Mouse (Mus musculus) spleen, adult 12 weeks (tissue): ENCODE data around the gene Olfr816.
"Not testable (repeated sequence)": the region's sequence is repeated elsewhere in the genome, so short reads cannot be mapped to it uniquely, and the experiment has no call there.

ENCODE experiments used
- DNase-seq: peaks from one replicate; pipeline ENCODE4 v3.0.0; 2022; ENCODE audit warnings: low spot score

Gene Olfr816

GRCm38 (mm10) chr10:129915497-129915896, at the start of gene Olfr816:
Olfr816 (minus strand) TSS chr10:129915597.
- DNase-seq = no peak

DNA sequence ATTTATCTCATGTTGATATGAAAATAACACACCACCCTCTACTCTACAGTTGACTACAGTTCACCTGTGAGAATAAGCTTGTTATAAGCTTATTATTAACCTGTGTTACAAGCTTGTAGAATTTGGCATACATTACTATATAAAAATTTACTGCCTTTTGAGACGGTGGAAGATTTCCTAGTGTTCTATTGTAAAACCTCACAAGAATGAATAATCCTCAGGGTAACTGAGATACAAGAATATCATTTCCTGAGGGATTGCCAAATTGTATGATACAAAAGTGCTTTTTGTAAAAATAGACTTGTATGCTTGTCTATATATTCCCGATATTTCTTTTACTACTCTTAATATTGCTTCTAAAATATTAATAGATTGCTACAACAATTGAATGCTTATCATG, 33.6 kb upstream of the Olfr816 start, which contains the start of gene Olfr818:
Olfr818 (minus strand) TSS at position 101 of the 400 bp plus-strand sequence.
- no peak for DNase-seq

DNA sequence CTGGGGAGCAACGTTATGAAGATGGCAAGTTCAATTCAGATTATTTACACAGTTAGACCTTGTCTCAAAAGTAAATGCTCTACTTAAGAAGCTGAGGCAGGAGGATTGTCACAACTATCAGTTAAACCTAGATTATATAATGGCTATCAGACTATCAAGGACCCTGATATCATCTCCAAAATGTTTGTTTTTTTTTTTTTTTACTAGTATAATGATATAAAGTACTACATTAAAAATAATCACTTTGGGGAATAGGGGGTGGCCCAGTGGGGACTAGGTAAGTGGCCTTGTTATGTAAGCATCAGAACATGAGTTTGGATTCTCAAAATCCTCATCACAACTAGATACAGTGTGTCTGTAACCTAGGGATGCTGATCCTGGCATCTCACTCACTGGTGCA, 9.6 kb downstream of the Olfr816 start, which contains the start of gene Olfr815:
Olfr815 (minus strand) TSS at position 101 of the 400 bp plus-strand sequence.
- not testable (repeated sequence) for DNase-seq

GRCm38 (mm10) chr10:129885934-129886333, 29.5 kb downstream of the Olfr816 start:
- no peak for DNase-seq

GRCm38 (mm10) chr10:129885496-129885895, 29.9 kb downstream of the Olfr816 start:
- not testable (repeated sequence) for DNase-seq

GRCm38 (mm10) chr10:129879751-129880150, 35.6 kb downstream of the Olfr816 start, which contains the start of gene Olfr814:
Olfr814 (minus strand) TSS chr10:129879851.
- DNase-seq = not testable (repeated sequence)
